In the genomic region with DNA sequence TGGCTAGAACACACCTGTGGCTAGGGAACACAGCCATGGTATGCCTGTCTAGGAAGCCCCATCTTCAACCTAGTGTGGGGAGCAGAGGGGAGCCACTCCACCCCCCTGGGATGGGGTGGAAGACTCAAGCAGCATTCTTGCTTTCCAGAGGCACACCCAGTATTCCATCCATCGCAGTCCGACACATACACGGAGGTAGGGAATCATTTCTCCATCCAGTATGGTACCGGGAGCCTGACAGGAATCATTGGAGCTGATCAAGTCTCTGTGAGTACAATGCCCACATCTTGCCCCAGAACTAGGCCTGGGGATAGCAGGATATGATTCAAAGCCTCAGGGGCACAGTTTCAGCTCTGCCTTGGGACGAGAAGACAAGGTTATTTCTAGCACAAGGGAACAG, we compare ENCODE assay signal across 37 mouse cellular contexts. TPM values are rescaled to one million over a fixed set of nuclear protein-coding genes. Genes with fewer than 3 reads are reported as not detected.
"Had no signal": no experiment of that assay in that cellular context is flagged by ENCODE, and none has a peak within 500 bp of the region (broad histone marks: within the 10 kb centered on the region; RNA-seq: fewer than 3 reads in every experiment).

No protein-coding gene starts in this region.

- H3K9me3 ChIP-seq: heart, embryonic 12.5 days; heart, embryonic 13.5 days; heart, embryonic 15.5 days; hindbrain, embryonic 10.5 days; hindbrain, embryonic 12.5 days; hindbrain, embryonic 13.5 days; hindbrain, embryonic 15.5 days; intestine, embryonic 15.5 days; kidney, embryonic 15.5 days had no signal

- H3K27ac ChIP-seq: heart, embryonic 13.5 days; heart, embryonic 15.5 days; hindbrain, embryonic 10.5 days; hindbrain, embryonic 12.5 days; hindbrain, embryonic 13.5 days; hindbrain, embryonic 14.5 days; hindbrain, embryonic 15.5 days; hindbrain, postnatal 0 days; intestine, embryonic 15.5 days; kidney, embryonic 15.5 days; kidney, postnatal 0 days; layer of hippocampus, adult 2 months; left cerebral cortex, adult 2 months had no signal

- H3K4me3 ChIP-seq: heart, embryonic 12.5 days; heart, embryonic 13.5 days; heart, embryonic 15.5 days; hindbrain, embryonic 10.5 days; hindbrain, embryonic 12.5 days; hindbrain, embryonic 13.5 days; hindbrain, embryonic 15.5 days; intestine, embryonic 15.5 days; kidney, embryonic 15.5 days; layer of hippocampus, adult 2 months; left cerebral cortex, adult 2 months had no signal

- ATAC-seq: hindbrain, embryonic 16.5 days; hindbrain, postnatal 0 days; inflammation-experienced regulatory T-cells, adult 6 months; intestine, embryonic 15.5 days; intestine, embryonic 16.5 days; intestine, postnatal 0 days had no signal

- H3K27me3 ChIP-seq: heart, embryonic 15.5 days; hindbrain, embryonic 12.5 days; hindbrain, embryonic 15.5 days; kidney, embryonic 15.5 days had no signal

- DNase-seq: heart, postnatal 10 days; heart, postnatal 14 days; heart, postnatal 36 days; heart, postnatal 4 days; kidney, adult 11 months; kidney, adult 18-20 months; kidney, adult 2 months; kidney, adult 8-10 months; kidney, adult 9 months; kidney, postnatal 10 days; kidney, postnatal 14 days; kidney, postnatal 25 days; kidney, postnatal 36 days; kidney, postnatal 4 days; layer of hippocampus, adult 9-11 months; layer of hippocampus, postnatal 36 days had no signal

- H3K4me1 ChIP-seq: heart, embryonic 12.5 days; heart, embryonic 13.5 days; heart, embryonic 15.5 days; hindbrain, embryonic 10.5 days; hindbrain, embryonic 12.5 days; hindbrain, embryonic 13.5 days; hindbrain, embryonic 15.5 days; intestine, embryonic 15.5 days; kidney, embryonic 15.5 days had no signal

- H3K9ac ChIP-seq: heart, embryonic 12.5 days; heart, embryonic 13.5 days; heart, embryonic 15.5 days; hindbrain, embryonic 12.5 days; hindbrain, embryonic 13.5 days; hindbrain, embryonic 14.5 days; hindbrain, embryonic 15.5 days; intestine, embryonic 15.5 days; kidney, embryonic 15.5 days had no signal

- H3K4me2 ChIP-seq: heart, embryonic 12.5 days; heart, embryonic 13.5 days; heart, embryonic 15.5 days; hindbrain, embryonic 12.5 days; hindbrain, embryonic 13.5 days; hindbrain, embryonic 14.5 days; hindbrain, embryonic 15.5 days; intestine, embryonic 15.5 days; kidney, embryonic 15.5 days had no signal

- H3K36me3 ChIP-seq: heart, embryonic 12.5 days; heart, embryonic 13.5 days; heart, embryonic 15.5 days; hindbrain, embryonic 10.5 days; hindbrain, embryonic 12.5 days; hindbrain, embryonic 13.5 days; hindbrain, embryonic 15.5 days; intestine, embryonic 15.5 days; kidney, embryonic 15.5 days had no signal

RNA-seq across cellular contexts. Expression of gene Ctse, which starts 26.0 kb away (rescaled TPM):
- total RNA-seq: hindbrain, postnatal 0 days; layer of hippocampus, adult 2 months; layer of hippocampus, postnatal 14 days; layer of hippocampus, postnatal 25 days; layer of hippocampus, postnatal 36 days had no signal
- polyA plus RNA-seq: heart, embryonic 14.5 days; hindbrain, embryonic 10.5 days; hindbrain, embryonic 13.5 days; hindbrain, embryonic 14.5 days; hindbrain, embryonic 15.5 days; hindbrain, embryonic 16.5 days; hindbrain, postnatal 0 days had no signal
